Mouse (Mus musculus): ENCODE measurements around the gene Ccdc24. TPM values are rescaled to one million over a fixed set of nuclear protein-coding genes. Genes with fewer than 3 reads are reported as not detected.

The Ccdc24 gene
- total and polyA plus RNA-seq, 2 experiments, result 0.51 TPM; not detected in 1

DNA sequence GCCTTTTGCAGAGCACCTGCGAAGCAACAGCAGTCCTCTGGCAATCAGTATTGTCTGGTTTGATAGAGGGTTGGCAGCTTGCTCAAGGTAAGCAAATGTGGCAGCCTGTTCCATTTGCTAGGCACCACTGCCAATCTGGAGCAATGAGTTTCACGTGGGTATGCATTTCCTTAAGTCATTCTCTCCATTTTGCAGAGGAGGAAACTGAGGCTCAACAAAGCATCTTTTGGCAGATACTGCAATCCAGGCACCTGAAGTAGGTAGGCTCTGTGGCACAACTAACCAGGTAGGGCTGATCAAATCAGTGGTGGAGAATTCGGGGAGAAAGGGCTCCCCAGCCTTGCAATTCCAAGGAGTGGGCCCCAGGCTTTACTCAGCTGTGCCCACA, 37.9 kb downstream of the Ccdc24 start, which contains the start of gene Slc6a9:
Gene Slc6a9 (plus strand): TSS at position 50 of the 388 bp plus-strand sequence.
- peak within 1 kb of the TSS; percentile 92 for H3K9ac ChIP-seq (ENCODE audit: low read depth, low read length)
- peaks cover 14% of the 10 kb centered on the region for H3K4me1 ChIP-seq (ENCODE audit: control insufficient read depth, insufficient read depth, low read length)

GRCm38 (mm10) chr4:117831920-117832691, 40.3 kb downstream of the Ccdc24 start:
- TF ChIP-seq POLR2A (IDR thresholded peaks at IDR 0.05; ENCODE audit: extremely low read depth, insufficient read depth, low read length), result no peak
- TF ChIP-seq CTCF (IDR thresholded peaks at IDR 0.05; ENCODE audit: low read depth, low read length), result no peak
- peaks cover 4% of the 10 kb centered on the region; the same call in 1 of the 2 replicates for H3K79me2 ChIP-seq (ENCODE audit: control insufficient read depth, insufficient read depth, low read length)
- no peak overlapping the region for H3K4me3 ChIP-seq (ENCODE audit: insufficient read depth, low read depth, low read length)
- H3K27me3 ChIP-seq (ENCODE audit: control insufficient read depth, insufficient read depth, low read length), result no peaks in the 10 kb centered on the region
- H3K4me1 ChIP-seq (ENCODE audit: control insufficient read depth, insufficient read depth, low read length), result peaks cover 11% of the 10 kb centered on the region
- no peaks in the 10 kb centered on the region for H3K36me3 ChIP-seq (ENCODE audit: control insufficient read depth, insufficient read depth, low read length)
- no peak overlapping the region for H3K27ac ChIP-seq (replicated peaks; ENCODE audit: insufficient read depth, low read depth, low read length)
- WGBS, result 81% methylated on average over 9 of the region's 9 CpGs
- no peak overlapping the region for H3K9ac ChIP-seq (ENCODE audit: low read depth, low read length)
- DNase-seq (ENCODE audit: extremely low read depth, low read depth, low spot score), result no peak

More for the DNA sequence above, 37.9 kb downstream of the Ccdc24 start, which contains the start of gene Slc6a9:
- DNase-seq (ENCODE audit: extremely low read depth, low read depth, low spot score), result no peak
- Histone ChIP-seq H3K27ac (replicated peaks; ENCODE audit: insufficient read depth, low read depth, low read length) (peak within 1 kb of the TSS; percentile 92), H3K79me2 (ENCODE audit: control insufficient read depth, insufficient read depth, low read length) (peaks cover 9% of the 10 kb centered on the region; the same call in 1 of the 2 replicates), H3K36me3 (ENCODE audit: control insufficient read depth, insufficient read depth, low read length) (no peaks in the 10 kb centered on the region), H3K4me3 (ENCODE audit: insufficient read depth, low read depth, low read length) (peak within 1 kb of the TSS; percentile 84), H3K27me3 (ENCODE audit: control insufficient read depth, insufficient read depth, low read length) (no peaks in the 10 kb centered on the region)
- 35% methylated on average over 3 of the region's 3 CpGs for WGBS
- no peak for TF ChIP-seq POLR2A (IDR thresholded peaks at IDR 0.05; ENCODE audit: extremely low read depth, insufficient read depth, low read length)
- TF ChIP-seq CTCF (IDR thresholded peaks at IDR 0.05; ENCODE audit: low read depth, low read length), result no peak

- WGBS, result 30% methylated on average over 2 of the region's 2 CpGs
These were observed 40.9 kb downstream of the Ccdc24 start for GRCm38 (mm10) chr4:117831499-117831898.

DNA sequence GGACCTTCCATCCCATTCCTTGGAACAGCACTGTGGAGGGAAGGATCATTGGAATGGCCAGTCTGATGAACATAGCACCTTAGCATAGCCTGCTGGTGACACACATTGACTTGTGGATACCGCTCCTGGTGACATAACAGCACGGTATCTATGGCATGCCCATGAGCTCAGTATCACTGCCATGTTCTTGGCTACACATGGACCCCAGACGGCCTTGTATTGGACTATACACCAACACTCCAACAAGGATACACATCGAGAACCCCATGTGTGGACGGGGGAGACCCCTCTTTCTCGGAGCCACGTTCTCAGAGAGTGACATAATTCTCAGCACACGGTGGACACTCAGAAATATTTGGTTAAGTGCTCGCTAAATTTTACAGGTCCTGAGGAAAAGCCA, 41.6 kb downstream of the Ccdc24 start:
- TF ChIP-seq POLR2A (IDR thresholded peaks at IDR 0.05; ENCODE audit: extremely low read depth, insufficient read depth, low read length) (no peak), CTCF (IDR thresholded peaks at IDR 0.05; ENCODE audit: low read depth, low read length) (no peak)
- Histone ChIP-seq H3K27me3 (ENCODE audit: control insufficient read depth, insufficient read depth, low read length) (no peaks in the 10 kb centered on the region), H3K79me2 (ENCODE audit: control insufficient read depth, insufficient read depth, low read length) (no peaks in the 10 kb centered on the region), H3K4me3 (ENCODE audit: insufficient read depth, low read depth, low read length) (no peak overlapping the region), H3K36me3 (ENCODE audit: control insufficient read depth, insufficient read depth, low read length) (no peaks in the 10 kb centered on the region), H3K4me1 (ENCODE audit: control insufficient read depth, insufficient read depth, low read length) (peaks cover 8% of the 10 kb centered on the region), H3K9ac (ENCODE audit: low read depth, low read length) (no peak overlapping the region), H3K27ac (replicated peaks; ENCODE audit: insufficient read depth, low read depth, low read length) (no peak overlapping the region)
- 96% methylated on average over 9 of the region's 9 CpGs for WGBS
- no peak for DNase-seq (ENCODE audit: extremely low read depth, low read depth, low spot score)

More at GRCm38 (mm10) chr4:117831499-117831898, 40.9 kb downstream of the Ccdc24 start:
- Histone ChIP-seq H3K36me3 (ENCODE audit: control insufficient read depth, insufficient read depth, low read length) (no peaks in the 10 kb centered on the region), H3K79me2 (ENCODE audit: control insufficient read depth, insufficient read depth, low read length) (no peaks in the 10 kb centered on the region), H3K27ac (replicated peaks; ENCODE audit: insufficient read depth, low read depth, low read length) (no peak overlapping the region), H3K9ac (ENCODE audit: low read depth, low read length) (no peak overlapping the region), H3K27me3 (ENCODE audit: control insufficient read depth, insufficient read depth, low read length) (no peaks in the 10 kb centered on the region), H3K4me3 (ENCODE audit: insufficient read depth, low read depth, low read length) (no peak overlapping the region), H3K4me1 (ENCODE audit: control insufficient read depth, insufficient read depth, low read length) (peaks cover 8% of the 10 kb centered on the region)
- TF ChIP-seq CTCF (IDR thresholded peaks at IDR 0.05; ENCODE audit: low read depth, low read length) (no peak), POLR2A (IDR thresholded peaks at IDR 0.05; ENCODE audit: extremely low read depth, insufficient read depth, low read length) (no peak)
- peak; percentile 79 for DNase-seq (ENCODE audit: extremely low read depth, low read depth, low spot score)

DNA sequence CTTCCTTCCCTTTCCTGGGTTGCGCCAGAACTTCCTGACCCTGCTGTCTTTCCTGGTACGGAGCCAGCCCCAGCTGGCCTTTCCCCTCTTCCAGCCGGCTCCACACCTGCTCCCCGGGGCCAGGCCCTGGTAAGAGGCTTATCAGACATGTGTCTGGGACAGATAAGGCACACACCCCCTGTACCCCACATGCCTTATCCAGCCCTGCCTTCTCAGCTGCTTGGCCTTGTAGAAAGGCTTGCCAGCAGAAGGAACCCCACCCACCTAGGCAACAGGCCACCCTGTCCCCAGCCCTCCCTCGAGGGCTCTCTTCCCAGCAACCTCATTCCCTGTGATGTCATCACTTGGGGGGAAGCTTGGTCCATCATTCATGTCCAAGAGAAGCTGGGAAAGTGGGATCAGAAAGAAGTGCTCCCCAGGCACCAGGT, 42.2 kb downstream of the Ccdc24 start:
- Histone ChIP-seq H3K36me3 (ENCODE audit: control insufficient read depth, insufficient read depth, low read length) (no peaks in the 10 kb centered on the region), H3K27me3 (ENCODE audit: control insufficient read depth, insufficient read depth, low read length) (no peaks in the 10 kb centered on the region), H3K4me3 (ENCODE audit: insufficient read depth, low read depth, low read length) (no peak overlapping the region), H3K27ac (replicated peaks; ENCODE audit: insufficient read depth, low read depth, low read length) (no peak overlapping the region), H3K79me2 (ENCODE audit: control insufficient read depth, insufficient read depth, low read length) (no peaks in the 10 kb centered on the region), H3K9ac (ENCODE audit: low read depth, low read length) (0 out of 2 replicates have a peak overlapping the region, but pooled peaks have one; percentile 4), H3K4me1 (ENCODE audit: control insufficient read depth, insufficient read depth, low read length) (peaks cover 8% of the 10 kb centered on the region)
- peak; percentile 76 for DNase-seq (ENCODE audit: extremely low read depth, low read depth, low spot score)
- WGBS, result 4% methylated on average over 5 of the region's 5 CpGs
- no peak for TF ChIP-seq CTCF (IDR thresholded peaks at IDR 0.05; ENCODE audit: low read depth, low read length)
- no peak for TF ChIP-seq POLR2A (IDR thresholded peaks at IDR 0.05; ENCODE audit: extremely low read depth, insufficient read depth, low read length)
